Mouse (Mus musculus): ENCODE measurements around the gene Hbs1l. TPM values are rescaled to one million over a fixed set of nuclear protein-coding genes. Genes with fewer than 3 reads are reported as not detected.

Gene Hbs1l
- total RNA-seq, 2 experiments from 2014 or later = 69.4 to 69.5 TPM

GRCm38 (mm10) chr10:21353890-21354289, 58.1 kb downstream of the Hbs1l start:
- peak in 1 of 2 experiments; percentile 70 for DNase-seq (ENCODE audit: low spot score in 2 of 2)
- intact Hi-C loops (cut with DNase I) = no loop called here

GRCm38 (mm10) chr10:21354506-21354905, 58.7 kb downstream of the Hbs1l start:
- intact Hi-C loops (cut with DNase I) = no loop called here
- DNase-seq (ENCODE audit: low spot score in 2 of 2) = no peak

GRCm38 (mm10) chr10:21357986-21358385, 62.2 kb downstream of the Hbs1l start:
- no peak for DNase-seq (ENCODE audit: low spot score in 2 of 2)
- intact Hi-C loops (cut with DNase I) = no loop called here

GRCm38 (mm10) chr10:21359086-21359485, 63.3 kb downstream of the Hbs1l start:
- DNase-seq (ENCODE audit: low spot score in 2 of 2) = no peak
- intact Hi-C loops (cut with DNase I) = no loop called here

- DNase-seq (ENCODE audit: low spot score in 2 of 2) = no peak
- intact Hi-C loops (cut with DNase I) = no loop called here
Measured at GRCm38 (mm10) chr10:21361871-21362270, 66.1 kb downstream of the Hbs1l start.

GRCm38 (mm10) chr10:21363297-21363696, 67.5 kb downstream of the Hbs1l start:
- intact Hi-C loops (cut with DNase I) = no loop called here

GRCm38 (mm10) chr10:21364946-21365345, 69.2 kb downstream of the Hbs1l start:
- no peak for DNase-seq (ENCODE audit: low spot score in 2 of 2)
- intact Hi-C loops (cut with DNase I) = no loop called here

More at GRCm38 (mm10) chr10:21363297-21363696, 67.5 kb downstream of the Hbs1l start:
- no peak for DNase-seq (ENCODE audit: low spot score in 2 of 2)

GRCm38 (mm10) chr10:21365897-21366296, 70.1 kb downstream of the Hbs1l start:
- intact Hi-C loops (cut with DNase I) = no loop called here

GRCm38 (mm10) chr10:21366471-21366870, 70.7 kb downstream of the Hbs1l start:
- intact Hi-C loops (cut with DNase I) = no loop called here

More at GRCm38 (mm10) chr10:21365897-21366296, 70.1 kb downstream of the Hbs1l start:
- no peak for DNase-seq (ENCODE audit: low spot score in 2 of 2)

GRCm38 (mm10) chr10:21367481-21367880, 71.7 kb downstream of the Hbs1l start:
- no peak for DNase-seq (ENCODE audit: low spot score in 2 of 2)
- intact Hi-C loops (cut with DNase I) = no loop called here

More at GRCm38 (mm10) chr10:21366471-21366870, 70.7 kb downstream of the Hbs1l start:
- DNase-seq (ENCODE audit: low spot score in 2 of 2) = no peak

GRCm38 (mm10) chr10:21369586-21369985, 73.8 kb downstream of the Hbs1l start:
- intact Hi-C loops (cut with DNase I) = no loop called here
- DNase-seq (ENCODE audit: low spot score in 2 of 2) = no peak

- intact Hi-C loops (cut with DNase I) = no loop called here
- no peak for DNase-seq (ENCODE audit: low spot score in 2 of 2)
Measured at GRCm38 (mm10) chr10:21372271-21372670, 76.5 kb downstream of the Hbs1l start.

GRCm38 (mm10) chr10:21376682-21377473, 81.1 kb downstream of the Hbs1l start, which contains the start of gene Aldh8a1:
Gene Aldh8a1 (plus strand): TSS chr10:21377291.
- DNase-seq (ENCODE audit: low spot score in 2 of 2) = no peak
- intact Hi-C loops (cut with DNase I) = no loop called here

- peak in 1 of 2 experiments; percentile 35 for DNase-seq (ENCODE audit: low spot score in 2 of 2)
- intact Hi-C loops (cut with DNase I) = no loop called here
Measured at GRCm38 (mm10) chr10:21378196-21378944, 82.6 kb downstream of the Hbs1l start.

GRCm38 (mm10) chr10:21382914-21383313, 87.1 kb downstream of the Hbs1l start:
- DNase-seq (ENCODE audit: low spot score in 2 of 2) = peak; percentile 40 to 88
- intact Hi-C loops (cut with DNase I) = loop anchor here (1.0 to 10.0 kb wide), 4 partner anchors 82 to 1092 kb away; no protein-coding TSS in a partner anchor

GRCm38 (mm10) chr10:21385111-21385663, 89.4 kb downstream of the Hbs1l start:
- intact Hi-C loops (cut with DNase I) = loop anchor here (10.0 kb wide), 1 partner anchor 1090 kb away; no protein-coding TSS in a partner anchor
- DNase-seq (ENCODE audit: low spot score in 2 of 2) = no peak

- intact Hi-C loops (cut with DNase I) = loop anchor here (10.0 kb wide), 1 partner anchor 1086 kb away; no protein-coding TSS in a partner anchor
- no peak for DNase-seq (ENCODE audit: low spot score in 2 of 2)
Measured at GRCm38 (mm10) chr10:21389075-21389474, 93.3 kb downstream of the Hbs1l start.

GRCm38 (mm10) chr10:21390440-21390839, 94.7 kb downstream of the Hbs1l start:
- DNase-seq (ENCODE audit: low spot score in 2 of 2) = no peak
- intact Hi-C loops (cut with DNase I) = no loop called here

GRCm38 (mm10) chr10:21391286-21391685, 95.5 kb downstream of the Hbs1l start:
- DNase-seq (ENCODE audit: low spot score in 2 of 2) = no peak
- intact Hi-C loops (cut with DNase I) = no loop called here

GRCm38 (mm10) chr10:21393390-21393789, 97.6 kb downstream of the Hbs1l start:
- DNase-seq (ENCODE audit: low spot score in 2 of 2) = no peak
- intact Hi-C loops (cut with DNase I) = no loop called here
